Mouse (Mus musculus) limb, embryonic 15.5 days (tissue): ENCODE data around the gene Tmc7. TPM values are rescaled to one million over a fixed set of nuclear protein-coding genes. Genes with fewer than 3 reads are reported as not detected.

ENCODE experiments used
- ATAC-seq: fragments of 200-750 bp; cut with Nextera tagmentation; 2 replicates; pipeline ENCODE4 v1.8.0; 2017; ENCODE audit warnings: low read depth, moderate TSS enrichment; ENCODE audit not compliant: insufficient number of reproducible peaks, low FRiP score, low TSS enrichment
- H3K27ac ChIP-seq: fragments of 300-500 bp; sonication (generic); 2 replicates; pipeline ENCODE4 v1.5.1; 2015; ENCODE audit warnings: moderate library complexity, mild to moderate bottlenecking, inconsistent platforms
- H3K27me3 ChIP-seq: fragments of 300-500 bp; sonication (generic); 2 replicates; pipeline ENCODE4 v1.6.1; 2015; ENCODE audit warnings: inconsistent platforms
- H3K36me3 ChIP-seq: fragments of 300-500 bp; sonication (generic); 2 replicates; pipeline ENCODE4 v1.6.1; 2015; ENCODE audit warnings: inconsistent platforms
- H3K4me1 ChIP-seq: fragments of 300-500 bp; sonication (generic); 2 replicates; pipeline ENCODE4 v1.6.1; 2015; ENCODE audit warnings: inconsistent platforms
- H3K4me2 ChIP-seq: fragments of 300-500 bp; sonication (generic); 2 replicates; pipeline ENCODE4 v1.6.1; 2015; ENCODE audit warnings: mild to moderate bottlenecking, inconsistent platforms
- H3K4me3 ChIP-seq: fragments of 300-500 bp; sonication (generic); 2 replicates; pipeline ENCODE4 v1.5.1; 2015; ENCODE audit warnings: mild to moderate bottlenecking, inconsistent platforms
- H3K9ac ChIP-seq: fragments of 300-500 bp; sonication (generic); 2 replicates; pipeline ENCODE4 v1.6.1; 2015; ENCODE audit warnings: inconsistent platforms
- H3K9me3 ChIP-seq: fragments of 300-500 bp; sonication (generic); 2 replicates; pipeline ENCODE4 v1.6.1; 2016; ENCODE audit warnings: inconsistent platforms
- WGBS: fragments of 180-500 bp; shearing (Covaris S2); methylation state at CpG from one replicate; pipeline ENCODE4 v1.1.7; 2015; 5-methylcytosine and 5-hydroxymethylcytosine counted together
- polyA plus RNA-seq: library from polyadenylated mRNA; unstranded; fragments of >200 nt; fragmentation: Nextera tagmentation; extraction: Ambion mirVana; gene quantifications from 2 replicates; pipeline ENCODE4 v1.2.1, GENCODE M21; 2015

The Tmc7 gene
- polyA plus RNA-seq, 1 experiment from 2014 or later, result 3.8 TPM

GRCm38 (mm10) chr7:118604842-118605241 is 20.3 kb upstream of the Tmc7 start:
- no peak for ATAC-seq
- H3K36me3 ChIP-seq, result no peaks in the 10 kb centered on the region
- no peak overlapping the region for H3K4me3 ChIP-seq
- no peak overlapping the region for H3K9ac ChIP-seq
- no peak overlapping the region for H3K27ac ChIP-seq
- H3K4me2 ChIP-seq, result no peak overlapping the region
- 80% methylated on average over 8 of the region's 8 CpGs for WGBS
- H3K9me3 ChIP-seq, result no peaks in the 10 kb centered on the region
- no peaks in the 10 kb centered on the region for H3K4me1 ChIP-seq
- peaks cover 7% of the 10 kb centered on the region; the same call in 1 of the 2 replicates for H3K27me3 ChIP-seq

GRCm38 (mm10) chr7:118599954-118600631 is 15.6 kb upstream of the Tmc7 start:
- no peak overlapping the region for H3K4me3 ChIP-seq
- H3K9me3 ChIP-seq, result no peaks in the 10 kb centered on the region
- H3K27me3 ChIP-seq, result peaks cover 28% of the 10 kb centered on the region
- ATAC-seq, result no peak
- H3K9ac ChIP-seq, result no peak overlapping the region
- no peaks in the 10 kb centered on the region for H3K36me3 ChIP-seq
- peaks cover 13% of the 10 kb centered on the region for H3K4me1 ChIP-seq
- no peak overlapping the region for H3K27ac ChIP-seq
- 70% methylated on average over 12 of the region's 12 CpGs for WGBS
- no peak overlapping the region for H3K4me2 ChIP-seq

DNA sequence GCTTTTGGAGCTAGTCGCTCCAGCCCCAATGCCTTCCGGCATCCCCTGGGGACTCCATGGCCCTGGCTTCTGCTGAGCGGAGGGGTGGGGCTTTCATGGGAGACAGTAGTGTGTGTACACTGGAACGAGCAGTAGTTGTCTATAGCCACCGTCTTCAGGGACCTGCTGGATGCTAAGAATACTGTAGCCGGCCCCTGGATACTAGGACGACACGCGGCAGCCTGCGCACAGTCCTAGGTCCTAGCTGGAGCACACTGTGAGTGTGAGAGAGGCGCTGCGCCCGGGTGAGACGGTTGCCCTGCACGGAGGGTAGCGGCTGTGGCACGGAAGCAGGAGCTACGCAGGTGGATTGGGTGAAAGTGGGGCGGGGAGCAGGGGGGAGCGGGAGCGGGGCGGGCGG is 12.7 kb upstream of the Tmc7 start, which contains the start of gene Tmc5:
Gene Tmc5, plus strand, starts transcription at position 97 of the 400 bp plus-strand sequence.
- no peaks in the 10 kb centered on the region for H3K36me3 ChIP-seq
- peaks cover 28% of the 10 kb centered on the region for H3K27me3 ChIP-seq
- peaks cover 41% of the 10 kb centered on the region for H3K4me1 ChIP-seq
- H3K9me3 ChIP-seq, result no peaks in the 10 kb centered on the region
- no peak within 1 kb of the TSS for H3K9ac ChIP-seq
- peak within 1 kb of the TSS; percentile 27; the same call in 1 of the 2 replicates for H3K4me2 ChIP-seq
- WGBS, result 6% methylated on average over 23 of the region's 23 CpGs
- H3K4me3 ChIP-seq, result peak within 1 kb of the TSS; percentile 6; the same call in 1 of the 2 replicates
- H3K27ac ChIP-seq, result no peak within 1 kb of the TSS
- no peak for ATAC-seq

DNA sequence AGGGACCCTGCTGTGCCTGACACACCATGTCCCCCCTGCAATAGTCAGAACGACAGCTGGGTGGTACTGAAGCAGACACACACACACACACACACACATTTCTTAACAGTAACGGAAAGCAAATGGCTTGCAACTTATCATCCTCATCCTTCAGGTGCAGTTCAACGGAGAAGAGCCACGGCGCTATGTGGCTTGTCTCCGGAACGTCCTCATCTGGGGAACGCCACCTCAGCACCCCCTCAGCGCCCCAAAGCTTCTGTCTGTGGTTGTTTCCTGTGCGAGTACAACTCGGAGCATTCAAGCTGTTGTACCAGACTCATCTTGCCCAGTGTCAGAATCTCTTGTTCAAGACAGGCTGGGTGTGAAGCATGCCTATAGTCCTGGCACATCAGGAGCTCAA is 11.7 kb upstream of the Tmc7 start:
- Histone ChIP-seq H3K4me3 (no peak overlapping the region), H3K9ac (no peak overlapping the region), H3K4me2 (no peak overlapping the region), H3K27ac (no peak overlapping the region), H3K9me3 (no peaks in the 10 kb centered on the region), H3K27me3 (peaks cover 28% of the 10 kb centered on the region), H3K4me1 (peaks cover 43% of the 10 kb centered on the region), H3K36me3 (no peaks in the 10 kb centered on the region)
- 77% methylated on average over 11 of the region's 11 CpGs for WGBS
- ATAC-seq, result no peak

DNA sequence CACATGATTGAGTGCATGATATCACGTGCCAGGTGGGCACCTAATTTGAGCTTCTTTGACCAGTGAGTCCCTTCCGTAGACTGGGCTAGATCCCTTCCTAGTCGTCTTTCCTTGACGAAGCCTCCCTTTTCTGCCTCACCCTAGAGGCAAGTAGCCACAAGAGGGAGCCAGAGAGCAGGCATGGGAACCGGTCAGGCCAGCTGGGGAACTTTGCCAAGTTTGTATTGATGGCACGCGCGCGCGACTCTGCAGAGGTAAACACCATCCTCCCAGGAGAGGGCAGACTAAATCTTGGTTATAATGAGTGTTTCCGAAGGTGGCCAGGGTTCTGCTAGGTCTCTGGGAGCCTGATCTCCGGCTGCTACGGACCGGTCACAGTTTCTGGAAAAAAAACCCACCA is 10.7 kb upstream of the Tmc7 start:
- Histone ChIP-seq H3K4me2 (peak overlapping the region; percentile 47), H3K9ac (no peak overlapping the region), H3K27ac (no peak overlapping the region), H3K27me3 (peaks cover 21% of the 10 kb centered on the region), H3K4me3 (peak overlapping the region; percentile 25), H3K4me1 (peaks cover 43% of the 10 kb centered on the region), H3K36me3 (no peaks in the 10 kb centered on the region), H3K9me3 (no peaks in the 10 kb centered on the region)
- ATAC-seq, result no peak
- 1% methylated on average over 14 of the region's 14 CpGs for WGBS

GRCm38 (mm10) chr7:118594611-118595010 is 10.1 kb upstream of the Tmc7 start:
- no peak overlapping the region for H3K9ac ChIP-seq

DNA sequence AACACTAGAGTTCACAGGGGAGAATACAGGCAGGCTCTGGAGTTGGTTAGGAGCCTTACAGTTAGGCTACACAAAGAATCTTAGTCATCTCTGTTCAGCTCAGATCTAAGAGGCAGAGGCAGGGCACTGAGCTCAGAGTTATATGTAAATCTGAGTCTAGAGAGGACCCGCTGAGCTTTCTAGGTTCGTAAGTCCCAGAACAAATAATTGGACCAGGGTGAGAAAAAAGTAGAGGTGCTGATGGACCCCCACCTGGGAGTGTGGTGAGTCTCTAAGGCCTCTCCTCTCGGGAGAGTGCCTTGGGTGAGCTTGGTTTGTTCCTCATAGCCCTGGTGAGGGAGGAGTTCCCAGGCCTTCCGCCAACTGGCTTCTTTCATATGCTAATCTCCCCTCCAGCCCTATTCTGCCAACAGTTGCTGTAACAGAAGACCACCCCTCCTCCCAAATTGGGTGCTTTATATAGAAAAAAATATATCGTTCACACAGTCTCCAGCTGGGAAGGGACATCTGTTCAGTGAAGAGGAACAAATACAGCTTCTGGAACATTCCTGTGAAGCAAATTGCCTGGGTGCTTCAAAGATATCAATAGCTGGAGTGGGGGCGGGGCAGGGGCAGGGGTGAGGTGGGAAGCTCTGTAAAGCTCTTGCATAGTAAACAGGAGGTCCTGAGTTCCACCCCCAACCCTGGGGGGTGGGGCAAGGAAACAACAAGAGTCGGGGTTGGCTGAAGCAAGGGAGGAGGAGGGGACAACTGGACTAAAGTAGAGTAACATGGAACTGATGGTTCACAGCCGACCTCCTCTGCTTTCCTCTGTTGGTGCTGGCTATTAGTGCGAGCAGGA is 9.3 kb upstream of the Tmc7 start:
- 16% methylated on average over 9 of the region's 9 CpGs for WGBS
- H3K4me1 ChIP-seq, result peaks cover 43% of the 10 kb centered on the region
- H3K4me2 ChIP-seq, result no peak overlapping the region

More at GRCm38 (mm10) chr7:118594611-118595010, 10.1 kb upstream of the Tmc7 start:
- peaks cover 43% of the 10 kb centered on the region for H3K4me1 ChIP-seq
- peak overlapping the region; percentile 25 for H3K4me3 ChIP-seq
- ATAC-seq, result no peak; the same call in 1 of the 2 replicates
- 26% methylated on average over 10 of the region's 10 CpGs for WGBS
- peaks cover 19% of the 10 kb centered on the region for H3K27me3 ChIP-seq
- no peaks in the 10 kb centered on the region for H3K9me3 ChIP-seq
- H3K4me2 ChIP-seq, result peak overlapping the region; percentile 47
- H3K27ac ChIP-seq, result no peak overlapping the region
- H3K36me3 ChIP-seq, result no peaks in the 10 kb centered on the region

DNA sequence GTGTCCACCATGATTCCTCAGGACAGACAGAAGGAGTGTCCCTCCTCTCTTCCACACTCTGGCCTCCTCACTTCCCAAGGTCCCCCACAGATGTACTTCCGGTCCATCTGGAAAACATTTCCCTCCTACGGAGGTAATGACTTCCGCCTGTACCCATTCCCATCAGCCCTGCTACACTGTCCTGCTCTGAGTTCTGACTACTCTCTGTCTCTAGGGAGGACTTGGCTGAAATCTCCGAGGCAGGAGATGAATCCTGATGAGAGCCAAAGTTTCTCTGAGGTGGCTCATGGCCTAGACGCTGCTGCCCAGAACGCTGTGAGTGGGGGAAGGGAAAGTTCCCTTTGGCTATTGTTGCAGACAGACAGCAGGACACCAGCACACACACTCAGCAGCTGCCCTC is 7.6 kb upstream of the Tmc7 start:
- WGBS, result 20% methylated on average over 6 of the region's 6 CpGs
- H3K27me3 ChIP-seq, result peaks cover 11% of the 10 kb centered on the region
- peaks cover 37% of the 10 kb centered on the region for H3K4me1 ChIP-seq
- H3K36me3 ChIP-seq, result no peaks in the 10 kb centered on the region
- no peak overlapping the region for H3K27ac ChIP-seq
- ATAC-seq, result no peak
- H3K9ac ChIP-seq, result no peak overlapping the region
- H3K4me2 ChIP-seq, result no peak overlapping the region
- no peak overlapping the region for H3K4me3 ChIP-seq
- no peaks in the 10 kb centered on the region for H3K9me3 ChIP-seq

More for the DNA sequence above, 9.3 kb upstream of the Tmc7 start:
- H3K9me3 ChIP-seq, result no peaks in the 10 kb centered on the region
- H3K36me3 ChIP-seq, result no peaks in the 10 kb centered on the region
- no peak overlapping the region for H3K9ac ChIP-seq
- H3K27me3 ChIP-seq, result peaks cover 19% of the 10 kb centered on the region
- peak; percentile 59 for ATAC-seq
- H3K4me3 ChIP-seq, result no peak overlapping the region
- H3K27ac ChIP-seq, result peak overlapping the region; percentile 63; the same call in 1 of the 2 replicates

DNA sequence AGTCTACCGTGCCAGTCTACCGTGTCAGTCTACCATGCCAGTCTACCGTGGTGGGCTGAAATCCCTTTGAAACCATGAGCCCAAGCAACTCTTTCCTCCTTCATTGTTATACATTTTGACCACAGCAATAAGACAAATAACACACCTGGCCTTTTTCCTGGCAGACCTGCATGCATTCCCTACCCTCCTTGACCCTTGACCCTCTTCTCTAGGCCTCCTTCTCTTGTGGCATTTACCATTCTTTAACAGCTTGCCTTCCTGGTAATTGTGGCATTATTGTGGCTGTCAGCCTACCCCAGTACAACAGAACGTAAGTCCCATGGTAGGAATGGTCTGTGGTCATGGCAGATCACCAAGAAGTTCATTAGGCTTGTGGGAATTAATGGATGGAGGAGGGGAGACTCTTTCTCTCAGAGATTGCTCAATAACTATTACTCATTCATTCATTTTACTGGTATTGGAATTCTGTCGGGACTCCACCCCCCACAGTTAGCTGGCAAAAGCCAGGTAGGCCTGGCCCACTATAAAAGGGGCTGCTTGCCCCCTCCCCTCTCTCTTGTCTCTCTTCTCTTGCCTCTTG is 6.3 kb upstream of the Tmc7 start:
- Histone ChIP-seq H3K4me1 (peaks cover 35% of the 10 kb centered on the region), H3K36me3 (no peaks in the 10 kb centered on the region), H3K27ac (no peak overlapping the region), H3K9me3 (no peaks in the 10 kb centered on the region), H3K9ac (no peak overlapping the region), H3K4me2 (no peak overlapping the region), H3K27me3 (no peaks in the 10 kb centered on the region), H3K4me3 (no peak overlapping the region)
- WGBS, result 85% methylated on average over 5 of the region's 5 CpGs
- no peak for ATAC-seq

- no peak for ATAC-seq
- peaks cover 12% of the 10 kb centered on the region for H3K4me1 ChIP-seq
- no peaks in the 10 kb centered on the region for H3K27me3 ChIP-seq
- no peaks in the 10 kb centered on the region for H3K9me3 ChIP-seq
- H3K27ac ChIP-seq, result no peak overlapping the region
- H3K4me2 ChIP-seq, result no peak overlapping the region
- 57% methylated on average over 6 of the region's 6 CpGs for WGBS
- H3K36me3 ChIP-seq, result no peaks in the 10 kb centered on the region
- no peak overlapping the region for H3K9ac ChIP-seq
- no peak overlapping the region for H3K4me3 ChIP-seq
Observed at GRCm38 (mm10) chr7:118585856-118586255, 1.3 kb upstream of the Tmc7 start.

- Histone ChIP-seq H3K27ac (no peak overlapping the region), H3K4me1 (peaks cover 12% of the 10 kb centered on the region), H3K36me3 (no peaks in the 10 kb centered on the region), H3K27me3 (no peaks in the 10 kb centered on the region), H3K9me3 (no peaks in the 10 kb centered on the region), H3K9ac (no peak overlapping the region), H3K4me3 (peak overlapping the region; percentile 69), H3K4me2 (peak overlapping the region; percentile 97)
- ATAC-seq, result no peak; the same call in 1 of the 2 replicates
- WGBS, result 64% methylated on average over 5 of the region's 5 CpGs
Observed at GRCm38 (mm10) chr7:118584926-118585325, 390 bp upstream of the Tmc7 start.

GRCm38 (mm10) chr7:118583821-118584220 is 715 bp downstream of the Tmc7 start:
- Histone ChIP-seq H3K9ac (peak overlapping the region; percentile 65), H3K4me3 (peak overlapping the region; percentile 69), H3K27me3 (no peaks in the 10 kb centered on the region), H3K36me3 (no peaks in the 10 kb centered on the region), H3K4me1 (peaks cover 12% of the 10 kb centered on the region), H3K4me2 (peak overlapping the region; percentile 97), H3K9me3 (no peaks in the 10 kb centered on the region), H3K27ac (no peak overlapping the region)
- ATAC-seq, result no peak
- WGBS, result 22% methylated on average over 7 of the region's 7 CpGs
